Mouse (Mus musculus): Measurements from ENCODE around the gene Sfn. TPM values are rescaled to one million over a fixed set of nuclear protein-coding genes. Genes with fewer than 3 reads are reported as not detected.
"Not testable (repeated sequence)": the region's sequence is repeated elsewhere in the genome, so short reads cannot be mapped to it uniquely, and the experiment has no call there.

Sfn gene
- polyA plus RNA-seq (2012; fragmentation: generic; extraction: Trizol) = 0.56 TPM

DNA sequence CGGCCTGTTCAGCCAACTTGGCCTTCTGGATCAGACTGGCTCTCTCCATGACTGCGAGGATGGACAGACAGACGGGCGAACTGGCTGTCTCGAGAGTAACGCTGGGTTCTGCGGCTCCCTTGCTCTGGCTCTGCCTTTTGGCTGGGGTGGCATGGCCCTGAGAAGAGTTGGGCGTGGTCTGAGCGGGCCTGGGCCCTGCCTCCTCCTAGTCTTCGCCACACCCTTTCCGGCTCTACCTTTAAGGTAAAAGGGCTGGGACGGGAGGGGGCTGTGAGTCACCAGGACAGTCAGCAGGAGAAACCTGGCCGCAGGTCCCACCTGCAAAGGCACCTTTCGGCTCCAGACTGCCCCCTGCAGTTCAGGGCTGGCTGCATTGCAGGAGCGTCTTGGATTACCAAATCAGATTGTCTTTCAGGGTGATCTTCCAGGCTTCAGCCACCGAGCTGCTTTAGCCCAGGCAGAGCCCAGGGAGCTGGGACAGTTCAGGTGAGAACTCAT, at the start of gene Sfn:
Gene Sfn, minus strand, starts transcription at position 448 of the 498 bp plus-strand sequence.
- no peak within 1 kb of the TSS for H3K4me2 ChIP-seq (ENCODE audit: low read depth)
- no peaks in the 10 kb centered on the region for H3K79me2 ChIP-seq (ENCODE audit: control insufficient read depth, insufficient read depth)
- TF ChIP-seq SRF (IDR thresholded peaks at IDR 0.05; ENCODE audit: control insufficient read depth, insufficient read length, low read depth) (no peak), E2F4 (IDR thresholded peaks at IDR 0.05; ENCODE audit: insufficient read depth) (no peak), MAX (IDR thresholded peaks at IDR 0.05; ENCODE audit: low read depth) (no peak), REST (IDR thresholded peaks at IDR 0.05; ENCODE audit: insufficient read depth, insufficient read length) (no peak), POLR2AphosphoS2 (IDR thresholded peaks at IDR 0.05; ENCODE audit: insufficient read length, low read depth) (no peak), POLR2A (IDR thresholded peaks at IDR 0.05; ENCODE audit: insufficient read length, low read depth) (no peak), TCF3 (IDR thresholded peaks at IDR 0.05; ENCODE audit: insufficient read length, low read depth) (no peak), TCF12 (IDR thresholded peaks at IDR 0.05; ENCODE audit: insufficient read depth, poor library complexity, severe bottlenecking) (no peak)
- H3K4me3 ChIP-seq = no peak within 1 kb of the TSS
- no peak within 1 kb of the TSS for H3ac ChIP-seq (ENCODE audit: control insufficient read depth, insufficient read length)
- no peaks in the 10 kb centered on the region for H3K36me3 ChIP-seq (ENCODE audit: control insufficient read depth, insufficient read depth)
- H3K27me3 ChIP-seq (ENCODE audit: control insufficient read depth, insufficient read depth, insufficient read length) = no peaks in the 10 kb centered on the region

DNA sequence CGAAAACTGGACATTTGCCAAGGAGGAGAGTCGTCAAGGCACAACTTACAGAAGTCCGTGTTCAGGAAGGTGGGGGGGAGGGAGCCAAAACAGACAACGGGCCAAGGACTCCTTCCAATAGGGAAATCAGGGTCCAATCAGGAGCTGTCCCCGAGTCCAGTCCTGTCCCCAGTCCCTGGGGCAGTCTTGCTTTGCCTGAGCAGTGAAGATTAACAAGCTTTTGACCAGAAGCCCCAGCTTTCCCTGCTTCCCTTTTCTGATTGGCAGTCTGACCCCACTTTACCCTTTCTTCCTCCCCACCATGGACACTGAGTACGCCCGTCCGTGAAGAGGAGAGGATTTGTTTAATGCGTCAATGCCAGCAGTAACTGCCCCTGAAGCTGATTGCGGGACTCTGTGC, 49.5 kb upstream of the Sfn start:
- TF ChIP-seq TCF12 (IDR thresholded peaks at IDR 0.05; ENCODE audit: insufficient read depth, poor library complexity, severe bottlenecking) = no peak
- TF ChIP-seq USF1 (IDR thresholded peaks at IDR 0.05; ENCODE audit: low read depth) = no peak
- no peak for TF ChIP-seq MYOD1 (IDR thresholded peaks at IDR 0.05; ENCODE audit: control insufficient read depth in 1 of 3, insufficient read length in 2 of 3, low read depth in 2 of 3)
- Histone ChIP-seq H3K79me2 (ENCODE audit: control insufficient read depth, insufficient read depth) (no peaks in the 10 kb centered on the region), H3K4me3 (no peak overlapping the region)

DNA sequence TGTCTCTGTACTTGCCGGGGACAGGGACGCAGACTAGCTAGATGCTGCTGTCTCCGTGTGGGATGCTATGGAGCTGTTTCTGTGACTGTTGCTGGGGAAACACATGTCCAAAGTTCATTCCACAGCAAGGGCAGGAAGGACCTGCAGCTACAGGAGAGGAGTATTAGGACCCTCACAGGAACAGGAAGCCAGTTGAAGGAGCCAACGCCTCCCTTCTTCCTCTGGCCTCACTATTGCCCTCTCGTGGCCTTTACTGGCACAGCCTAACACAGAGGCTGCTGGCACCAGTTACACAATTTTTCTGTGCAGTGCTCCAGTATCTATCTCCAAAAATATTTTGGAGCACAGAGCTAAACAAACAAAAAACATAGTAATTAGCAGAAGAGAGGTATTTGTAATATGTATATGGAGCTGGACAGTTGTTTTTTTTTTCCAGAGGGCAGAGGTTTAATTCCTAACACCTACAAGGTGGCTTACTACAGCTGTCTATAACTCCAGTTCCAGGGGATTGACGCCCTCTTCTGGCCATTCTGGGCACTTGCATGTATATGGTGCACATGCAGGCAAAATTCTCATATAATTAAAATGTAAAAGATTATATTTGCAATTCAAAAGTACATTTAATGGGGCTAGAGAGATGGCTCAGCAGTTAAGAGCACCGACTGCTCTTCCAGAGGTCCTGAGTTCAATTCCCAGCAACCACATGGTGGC, 48.2 kb upstream of the Sfn start, which contains the start of gene Zdhhc18:
Gene Zdhhc18, minus strand, starts transcription at position 166 of the 711 bp plus-strand sequence.
- Histone ChIP-seq H3K79me2 (ENCODE audit: control insufficient read depth, insufficient read depth) (no peaks in the 10 kb centered on the region), H3K4me2 (ENCODE audit: low read depth) (peak within 1 kb of the TSS; percentile 39), H3K27me3 (ENCODE audit: control insufficient read depth, insufficient read depth, insufficient read length) (no peaks in the 10 kb centered on the region), H3K4me3 (no peak within 1 kb of the TSS), H3K36me3 (ENCODE audit: control insufficient read depth, insufficient read depth) (no peaks in the 10 kb centered on the region), H3ac (ENCODE audit: control insufficient read depth, insufficient read length) (no peak within 1 kb of the TSS)
- TF ChIP-seq USF1 (IDR thresholded peaks at IDR 0.05; ENCODE audit: low read depth) (no peak), MYOD1 (IDR thresholded peaks at IDR 0.05; ENCODE audit: control insufficient read depth in 1 of 3, insufficient read length in 2 of 3, low read depth in 2 of 3) (no peak), TCF12 (IDR thresholded peaks at IDR 0.05; ENCODE audit: insufficient read depth, poor library complexity, severe bottlenecking) (no peak), E2F4 (IDR thresholded peaks at IDR 0.05; ENCODE audit: insufficient read depth) (no peak), TCF3 (IDR thresholded peaks at IDR 0.05; ENCODE audit: insufficient read length, low read depth) (no peak), SRF (IDR thresholded peaks at IDR 0.05; ENCODE audit: control insufficient read depth, insufficient read length, low read depth) (no peak)

More for the DNA sequence above, 49.5 kb upstream of the Sfn start:
- no peak overlapping the region for H3K4me2 ChIP-seq (ENCODE audit: low read depth)
- no peaks in the 10 kb centered on the region for H3K27me3 ChIP-seq (ENCODE audit: control insufficient read depth, insufficient read depth, insufficient read length)
- no peak overlapping the region for H3ac ChIP-seq (ENCODE audit: control insufficient read depth, insufficient read length)
- no peaks in the 10 kb centered on the region for H3K36me3 ChIP-seq (ENCODE audit: control insufficient read depth, insufficient read depth)

DNA sequence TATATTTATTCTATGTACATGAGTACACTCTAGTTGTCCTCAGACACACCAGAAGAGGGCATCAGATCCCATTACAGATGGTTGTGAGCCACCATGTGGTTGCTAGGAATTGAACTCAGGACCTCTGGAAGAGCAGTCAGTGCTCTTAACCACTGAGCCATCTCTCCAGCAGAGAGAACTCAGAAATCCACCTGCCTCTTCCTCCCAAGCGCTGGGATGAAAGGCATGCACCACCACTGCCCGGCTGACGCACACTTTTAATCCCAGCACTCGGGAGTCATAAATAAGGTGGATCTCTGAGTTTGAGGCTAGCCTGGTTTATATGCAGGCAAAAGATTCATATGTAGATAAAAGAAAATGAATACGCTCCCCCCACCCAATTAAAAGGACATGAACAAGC, 47.5 kb upstream of the Sfn start:
- H3ac ChIP-seq (ENCODE audit: control insufficient read depth, insufficient read length); H3K36me3 ChIP-seq (ENCODE audit: control insufficient read depth, insufficient read depth); H3K27me3 ChIP-seq (ENCODE audit: control insufficient read depth, insufficient read depth, insufficient read length); H3K4me2 ChIP-seq (ENCODE audit: low read depth); H3K4me3 ChIP-seq; H3K79me2 ChIP-seq (ENCODE audit: control insufficient read depth, insufficient read depth): not testable (repeated sequence)

DNA sequence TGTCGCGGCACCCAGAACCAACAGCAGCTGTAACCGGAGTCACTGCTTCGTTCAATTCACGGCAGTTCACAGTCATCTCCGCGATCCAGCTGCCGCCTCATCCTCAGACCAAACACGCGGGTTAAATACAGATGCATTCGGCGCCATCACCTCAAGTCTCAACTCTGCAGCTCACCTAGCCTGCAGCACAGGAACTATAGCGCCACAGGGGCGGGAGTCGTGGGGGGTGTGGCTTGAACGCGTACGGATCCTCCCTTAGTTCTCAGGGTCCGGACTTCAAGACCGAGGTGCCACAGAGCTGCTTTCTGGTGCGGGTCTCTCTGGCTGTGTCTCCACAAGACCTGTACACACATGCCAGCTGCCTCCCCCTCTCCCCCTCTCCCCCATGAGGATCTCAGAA, 43.7 kb upstream of the Sfn start:
- H3K36me3 ChIP-seq (ENCODE audit: control insufficient read depth, insufficient read depth) = no peaks in the 10 kb centered on the region
- no peak for TF ChIP-seq POLR2AphosphoS2 (IDR thresholded peaks at IDR 0.05; ENCODE audit: insufficient read length, low read depth)
- TF ChIP-seq TCF3 (IDR thresholded peaks at IDR 0.05; ENCODE audit: insufficient read length, low read depth) = no peak
- no peak for TF ChIP-seq POLR2A (IDR thresholded peaks at IDR 0.05; ENCODE audit: insufficient read length, low read depth)
- no peak for TF ChIP-seq MYOD1 (IDR thresholded peaks at IDR 0.05; ENCODE audit: control insufficient read depth in 1 of 3, insufficient read length in 2 of 3, low read depth in 2 of 3)
- TF ChIP-seq E2F4 (IDR thresholded peaks at IDR 0.05; ENCODE audit: insufficient read depth) = no peak
- no peak for TF ChIP-seq CEBPB (IDR thresholded peaks at IDR 0.05; ENCODE audit: insufficient read depth, poor library complexity, severe bottlenecking)
- no peak overlapping the region for H3K4me3 ChIP-seq
- H3K79me2 ChIP-seq (ENCODE audit: control insufficient read depth, insufficient read depth) = no peaks in the 10 kb centered on the region
- H3K4me2 ChIP-seq (ENCODE audit: low read depth) = no peak overlapping the region
- no peak overlapping the region for H3ac ChIP-seq (ENCODE audit: control insufficient read depth, insufficient read length)
- H3K27me3 ChIP-seq (ENCODE audit: control insufficient read depth, insufficient read depth, insufficient read length) = no peaks in the 10 kb centered on the region

DNA sequence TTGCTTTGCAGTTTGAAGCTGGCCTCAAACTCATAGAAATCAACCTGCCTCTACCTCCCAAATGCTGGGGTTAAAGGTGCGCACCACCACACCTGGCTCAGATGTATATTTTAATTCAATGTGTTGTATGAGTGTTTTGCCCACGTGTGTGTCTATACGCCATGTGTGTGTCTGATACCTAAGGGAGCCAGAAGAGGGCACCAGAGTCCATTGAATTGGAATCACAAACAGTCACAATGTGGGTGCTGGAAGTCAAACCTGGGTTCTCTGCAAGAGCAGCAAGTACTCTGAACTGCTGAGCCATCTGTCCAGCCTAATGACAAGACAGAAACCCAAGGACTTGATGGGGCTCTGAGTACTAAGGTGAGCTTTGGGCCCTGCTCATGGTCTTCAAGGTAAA, 43.2 kb upstream of the Sfn start:
- no peaks in the 10 kb centered on the region for H3K27me3 ChIP-seq (ENCODE audit: control insufficient read depth, insufficient read depth, insufficient read length)
- no peak overlapping the region for H3ac ChIP-seq (ENCODE audit: control insufficient read depth, insufficient read length)
- H3K4me2 ChIP-seq (ENCODE audit: low read depth) = no peak overlapping the region
- no peaks in the 10 kb centered on the region for H3K79me2 ChIP-seq (ENCODE audit: control insufficient read depth, insufficient read depth)
- TF ChIP-seq TCF3 (IDR thresholded peaks at IDR 0.05; ENCODE audit: insufficient read length, low read depth) (no peak), REST (IDR thresholded peaks at IDR 0.05; ENCODE audit: insufficient read depth, insufficient read length) (no peak), POLR2A (IDR thresholded peaks at IDR 0.05; ENCODE audit: insufficient read length, low read depth) (no peak), CEBPB (IDR thresholded peaks at IDR 0.05; ENCODE audit: insufficient read depth, poor library complexity, severe bottlenecking) (no peak), USF1 (IDR thresholded peaks at IDR 0.05; ENCODE audit: low read depth) (no peak), MYOG (IDR thresholded peaks at IDR 0.05; ENCODE audit: control insufficient read depth in 1 of 3, insufficient read depth in 1 of 3, insufficient read length in 2 of 3, low read depth in 2 of 3) (no peak), TCF12 (IDR thresholded peaks at IDR 0.05; ENCODE audit: insufficient read depth, poor library complexity, severe bottlenecking) (no peak), MYOD1 (IDR thresholded peaks at IDR 0.05; ENCODE audit: control insufficient read depth in 1 of 3, insufficient read length in 2 of 3, low read depth in 2 of 3) (no peak), POLR2AphosphoS2 (IDR thresholded peaks at IDR 0.05; ENCODE audit: insufficient read length, low read depth) (no peak)
- H3K4me3 ChIP-seq = no peak overlapping the region
- H3K36me3 ChIP-seq (ENCODE audit: control insufficient read depth, insufficient read depth) = no peaks in the 10 kb centered on the region

Data from myocyte (in vitro differentiated cells).